Mouse (Mus musculus): Measurements from ENCODE around the gene Zfp182. TPM values are rescaled to one million over a fixed set of nuclear protein-coding genes. Genes with fewer than 3 reads are reported as not detected.

Gene Zfp182
- polyA plus RNA-seq (2015; fragmentation: Nextera tagmentation; extraction: Ambion mirVana): 3.3 and 4.4 TPM in 2 replicates

DNA sequence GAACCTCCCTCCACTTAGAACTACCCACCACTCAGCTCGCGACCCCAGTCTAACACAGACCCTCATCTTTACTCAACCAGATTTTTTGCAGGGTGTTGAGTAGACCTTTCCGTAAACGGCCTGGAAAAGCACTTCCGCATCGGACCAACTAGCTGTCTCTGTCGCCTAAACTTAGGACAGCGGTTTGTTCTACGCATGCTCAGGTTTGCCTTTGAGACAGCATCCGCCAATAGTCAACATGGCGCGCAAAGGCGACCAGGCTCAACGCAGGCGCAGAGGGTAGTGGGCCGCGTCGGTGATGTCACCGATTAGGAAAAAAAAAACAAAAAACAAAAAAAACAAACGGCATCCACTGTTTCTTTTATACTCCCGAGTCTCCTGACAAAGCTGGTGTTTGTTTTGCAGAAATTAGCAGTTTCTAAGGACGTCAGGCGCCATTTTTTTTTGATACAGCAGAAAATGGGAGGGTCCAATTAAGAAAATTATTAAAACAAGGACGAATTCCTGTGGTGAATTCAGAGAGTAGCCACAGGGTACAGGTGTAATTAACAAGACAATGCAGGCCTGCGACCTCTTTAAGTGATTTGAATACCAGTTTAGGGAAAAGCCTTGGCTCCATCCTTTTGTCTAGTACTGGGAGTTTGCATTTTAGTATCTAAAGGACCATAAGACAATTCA is at the start of gene Zfp182:
Zfp182 (minus strand) TSS at position 451 of the 678 bp plus-strand sequence.
- Histone ChIP-seq H3K9ac (ENCODE audit: low read length) (peak within 1 kb of the TSS; percentile 75), H3K4me3 (ENCODE audit: low read length) (peak within 1 kb of the TSS; percentile 64), H3K27ac (ENCODE audit: low read length) (no peak within 1 kb of the TSS), H3K9me3 (replicated peaks; ENCODE audit: control insufficient read depth, low read length) (no peaks in the 10 kb centered on the region), H3K36me3 (ENCODE audit: control insufficient read depth, insufficient read depth) (no peaks in the 10 kb centered on the region), H3K4me1 (ENCODE audit: control insufficient read depth, insufficient read depth, low read length) (no peaks in the 10 kb centered on the region), H3K4me2 (ENCODE audit: low read depth, low read length) (peak within 1 kb of the TSS; percentile 61), H3K27me3 (ENCODE audit: control insufficient read depth, insufficient read depth, low read length) (no peaks in the 10 kb centered on the region)
- 12% methylated on average over 25 of the region's 25 CpGs for WGBS
- ATAC-seq (replicated peaks; ENCODE audit: extremely low read depth, insufficient read depth, low FRiP score): peak; percentile 91

DNA sequence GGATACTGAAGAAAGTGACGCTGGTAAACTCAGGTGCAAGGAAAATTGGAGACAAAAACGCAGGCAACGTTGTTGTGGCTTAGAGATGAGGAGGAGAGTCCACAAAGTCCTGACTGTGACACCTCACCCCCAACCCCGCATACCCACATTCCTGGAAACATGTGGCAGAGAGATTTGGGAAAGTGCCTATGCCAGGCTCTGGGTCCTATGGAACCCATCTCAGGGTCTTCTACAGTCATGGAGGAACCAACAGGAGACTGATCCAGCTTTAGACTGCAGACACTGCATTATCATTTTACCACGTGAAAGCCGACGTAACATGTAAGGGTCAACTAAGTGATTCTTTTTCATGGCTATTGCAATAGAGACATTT is 27.7 kb upstream of the Zfp182 start:
- Histone ChIP-seq H3K27ac (ENCODE audit: low read length) (no peak overlapping the region; the same call in 1 of the 2 replicates), H3K27me3 (ENCODE audit: control insufficient read depth, insufficient read depth, low read length) (no peaks in the 10 kb centered on the region), H3K4me1 (ENCODE audit: control insufficient read depth, insufficient read depth, low read length) (no peaks in the 10 kb centered on the region), H3K36me3 (ENCODE audit: control insufficient read depth, insufficient read depth) (no peaks in the 10 kb centered on the region), H3K9me3 (replicated peaks; ENCODE audit: control insufficient read depth, low read length) (peaks cover 2% of the 10 kb centered on the region; the same call in 1 of the 2 replicates), H3K9ac (ENCODE audit: low read length) (no peak overlapping the region; the same call in 1 of the 2 replicates), H3K4me3 (ENCODE audit: low read length) (peak overlapping the region; percentile 56), H3K4me2 (ENCODE audit: low read depth, low read length) (peak overlapping the region; percentile 70)
- no peak for ATAC-seq (replicated peaks; ENCODE audit: extremely low read depth, insufficient read depth, low FRiP score)
- 42% methylated on average over 7 of the region's 7 CpGs for WGBS

DNA sequence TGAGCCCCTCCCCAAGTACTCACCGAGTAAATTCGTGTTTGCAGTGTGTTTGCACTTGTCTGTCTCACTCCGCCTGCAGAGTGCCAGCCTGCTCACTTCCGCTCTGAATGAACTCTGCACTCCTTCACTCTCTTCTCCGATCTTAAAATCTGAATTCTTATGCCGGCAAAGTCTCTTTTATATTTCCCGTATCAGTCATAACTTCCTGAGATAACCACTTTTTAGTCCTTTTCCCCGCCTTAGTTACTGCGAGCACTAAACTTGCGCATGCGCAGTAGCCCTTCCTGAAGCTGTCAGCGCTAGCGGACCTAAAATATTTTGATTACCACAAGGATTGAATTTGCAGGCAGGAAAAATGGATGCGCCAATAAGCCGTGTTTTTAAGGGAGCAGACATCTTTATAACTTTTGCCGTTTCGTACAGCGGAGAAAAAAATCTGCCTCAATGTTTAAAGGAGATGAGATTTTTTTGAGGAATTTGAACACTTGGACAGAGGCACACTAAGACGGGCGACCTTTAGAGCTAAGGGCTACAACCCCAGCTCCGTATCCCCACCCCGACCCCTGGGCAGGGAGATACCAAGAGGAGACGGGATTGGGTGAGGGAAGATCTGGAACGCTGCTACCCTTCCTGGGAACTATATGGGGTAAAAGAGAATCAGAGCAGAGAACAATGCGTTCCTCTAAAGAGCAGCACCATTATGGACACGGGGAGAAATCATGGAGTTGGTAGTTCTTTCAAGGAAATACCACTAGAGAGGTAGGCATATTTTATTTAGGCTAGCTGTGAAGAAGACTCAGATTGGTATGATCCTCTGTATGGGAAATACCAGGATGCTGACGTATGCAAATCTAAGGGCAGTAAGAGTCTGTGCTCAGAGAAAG is 27.1 kb upstream of the Zfp182 start, which contains the start of gene Zfp300:
Zfp300 (minus strand) TSS at position 545 of the 884 bp plus-strand sequence.
- Histone ChIP-seq H3K9me3 (replicated peaks; ENCODE audit: control insufficient read depth, low read length) (peaks cover 2% of the 10 kb centered on the region; the same call in 1 of the 2 replicates), H3K9ac (ENCODE audit: low read length) (peak within 1 kb of the TSS; percentile 73), H3K27me3 (ENCODE audit: control insufficient read depth, insufficient read depth, low read length) (no peaks in the 10 kb centered on the region), H3K4me2 (ENCODE audit: low read depth, low read length) (peak within 1 kb of the TSS; percentile 70), H3K36me3 (ENCODE audit: control insufficient read depth, insufficient read depth) (no peaks in the 10 kb centered on the region), H3K4me3 (ENCODE audit: low read length) (peak within 1 kb of the TSS; percentile 56), H3K4me1 (ENCODE audit: control insufficient read depth, insufficient read depth, low read length) (no peaks in the 10 kb centered on the region), H3K27ac (ENCODE audit: low read length) (peak within 1 kb of the TSS; percentile 66)
- peak; percentile 70; the same call in 1 of the 2 replicates for ATAC-seq (replicated peaks; ENCODE audit: extremely low read depth, insufficient read depth, low FRiP score)
- 15% methylated on average over 27 of the region's 27 CpGs for WGBS

DNA sequence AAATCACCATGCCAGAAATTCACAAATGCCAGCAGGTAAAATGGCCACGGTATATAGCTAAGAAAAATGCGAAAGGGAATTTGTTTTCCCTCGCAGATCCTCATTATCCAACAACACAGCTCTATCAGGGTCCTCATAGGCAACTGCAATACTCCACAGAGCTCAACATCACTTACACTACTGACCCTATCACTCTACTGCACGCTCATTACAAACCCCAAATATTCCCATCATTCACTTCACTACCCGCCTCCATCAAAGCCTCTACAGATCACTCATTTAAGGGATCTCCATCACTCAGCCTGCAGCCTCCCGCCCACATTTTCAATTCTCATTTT is 26.5 kb upstream of the Zfp182 start:
- WGBS: 35% methylated on average over 6 of the region's 6 CpGs
- H3K27me3 ChIP-seq (ENCODE audit: control insufficient read depth, insufficient read depth, low read length): no peaks in the 10 kb centered on the region
- peak overlapping the region; percentile 52; the same call in 1 of the 2 replicates for H3K9ac ChIP-seq (ENCODE audit: low read length)
- peak overlapping the region; percentile 70 for H3K4me2 ChIP-seq (ENCODE audit: low read depth, low read length)
- H3K4me1 ChIP-seq (ENCODE audit: control insufficient read depth, insufficient read depth, low read length): no peaks in the 10 kb centered on the region
- H3K27ac ChIP-seq (ENCODE audit: low read length): no peak overlapping the region
- H3K36me3 ChIP-seq (ENCODE audit: control insufficient read depth, insufficient read depth): no peaks in the 10 kb centered on the region
- H3K9me3 ChIP-seq (replicated peaks; ENCODE audit: control insufficient read depth, low read length): peaks cover 2% of the 10 kb centered on the region; the same call in 1 of the 2 replicates
- peak overlapping the region; percentile 56 for H3K4me3 ChIP-seq (ENCODE audit: low read length)
- 0 out of 2 replicates have a peak, but pooled peaks have one; percentile 6 for ATAC-seq (replicated peaks; ENCODE audit: extremely low read depth, insufficient read depth, low FRiP score)

DNA sequence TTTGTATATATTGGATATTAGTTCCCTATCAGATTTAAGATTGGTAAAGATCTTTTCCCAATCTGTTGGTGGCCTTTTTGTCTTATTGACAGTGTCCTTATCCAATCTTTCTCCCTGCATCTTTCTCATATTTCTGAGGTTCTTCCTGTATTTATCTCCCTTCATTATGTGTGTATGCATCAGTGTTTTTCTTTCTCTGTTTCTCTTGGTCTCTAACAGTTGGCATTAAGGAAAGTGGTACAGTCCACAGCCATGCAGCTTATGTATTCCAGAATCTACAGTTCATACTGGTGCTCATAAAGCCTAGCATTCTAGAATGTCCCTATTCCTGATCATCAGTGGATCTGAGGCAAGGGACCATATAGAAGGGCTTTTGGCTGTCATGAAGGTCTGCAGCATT is 6.0 kb upstream of the Zfp182 start, which contains the start of gene Spaca5:
Spaca5 (plus strand) TSS at position 301 of the 400 bp plus-strand sequence.
- Histone ChIP-seq H3K36me3 (ENCODE audit: control insufficient read depth, insufficient read depth) (no peaks in the 10 kb centered on the region), H3K27me3 (ENCODE audit: control insufficient read depth, insufficient read depth, low read length) (no peaks in the 10 kb centered on the region), H3K4me1 (ENCODE audit: control insufficient read depth, insufficient read depth, low read length) (no peaks in the 10 kb centered on the region), H3K4me2 (ENCODE audit: low read depth, low read length) (no peak within 1 kb of the TSS), H3K9ac (ENCODE audit: low read length) (no peak within 1 kb of the TSS), H3K27ac (ENCODE audit: low read length) (no peak within 1 kb of the TSS), H3K9me3 (replicated peaks; ENCODE audit: control insufficient read depth, low read length) (no peaks in the 10 kb centered on the region), H3K4me3 (ENCODE audit: low read length) (no peak within 1 kb of the TSS)
- no peak for ATAC-seq (replicated peaks; ENCODE audit: extremely low read depth, insufficient read depth, low FRiP score)

DNA sequence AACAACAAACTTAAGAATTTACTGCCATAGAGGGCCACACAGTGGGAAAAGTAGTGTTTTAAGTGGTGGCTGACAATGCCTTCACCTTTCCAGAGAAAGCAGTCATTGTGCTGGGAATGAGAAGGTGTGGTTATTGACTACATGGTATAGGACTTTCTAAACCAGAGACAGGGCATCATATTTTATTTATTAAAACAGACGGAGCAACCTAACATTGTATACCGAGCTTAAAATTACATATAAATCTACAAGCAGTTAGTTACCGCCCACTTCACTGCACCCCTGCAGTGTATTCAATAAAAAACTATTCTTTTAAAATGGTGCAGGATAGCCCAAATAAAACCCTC is 401 bp upstream of the Zfp182 start:
- WGBS: 74% methylated on average over 3 of the region's 3 CpGs
- peak overlapping the region; percentile 61 for H3K4me2 ChIP-seq (ENCODE audit: low read depth, low read length)
- ATAC-seq (replicated peaks; ENCODE audit: extremely low read depth, insufficient read depth, low FRiP score): no peak
- peak overlapping the region; percentile 64; the same call in 1 of the 2 replicates for H3K4me3 ChIP-seq (ENCODE audit: low read length)
- H3K4me1 ChIP-seq (ENCODE audit: control insufficient read depth, insufficient read depth, low read length): no peaks in the 10 kb centered on the region
- no peak overlapping the region for H3K9ac ChIP-seq (ENCODE audit: low read length)
- no peaks in the 10 kb centered on the region for H3K27me3 ChIP-seq (ENCODE audit: control insufficient read depth, insufficient read depth, low read length)
- no peaks in the 10 kb centered on the region for H3K36me3 ChIP-seq (ENCODE audit: control insufficient read depth, insufficient read depth)
- no peak overlapping the region for H3K27ac ChIP-seq (ENCODE audit: low read length)
- no peaks in the 10 kb centered on the region for H3K9me3 ChIP-seq (replicated peaks; ENCODE audit: control insufficient read depth, low read length)

DNA sequence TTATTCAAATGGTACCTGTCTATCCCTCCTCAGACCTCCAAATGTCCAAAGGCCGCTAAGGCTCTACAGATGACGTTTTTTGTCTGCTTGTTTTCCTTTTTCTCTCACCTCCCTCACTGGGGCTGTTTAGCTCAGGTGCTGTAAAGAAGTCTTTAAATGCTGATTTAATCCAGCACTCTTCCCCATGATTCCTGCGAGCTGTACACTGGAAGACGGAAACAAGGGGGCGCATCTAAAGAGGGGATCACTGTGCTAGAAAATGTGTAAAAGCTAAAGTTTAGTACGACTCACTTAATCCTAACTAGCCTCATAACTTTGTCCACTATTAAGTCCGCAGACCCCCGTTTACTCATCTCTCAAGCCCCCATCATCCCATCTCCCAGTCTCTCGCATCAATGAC is 656 bp downstream of the Zfp182 start:
- WGBS: 28% methylated on average over 9 of the region's 9 CpGs
- Histone ChIP-seq H3K4me3 (ENCODE audit: low read length) (peak overlapping the region; percentile 64), H3K9ac (ENCODE audit: low read length) (peak overlapping the region; percentile 75), H3K9me3 (replicated peaks; ENCODE audit: control insufficient read depth, low read length) (no peaks in the 10 kb centered on the region), H3K27me3 (ENCODE audit: control insufficient read depth, insufficient read depth, low read length) (no peaks in the 10 kb centered on the region), H3K27ac (ENCODE audit: low read length) (no peak overlapping the region), H3K4me2 (ENCODE audit: low read depth, low read length) (peak overlapping the region; percentile 58), H3K36me3 (ENCODE audit: control insufficient read depth, insufficient read depth) (no peaks in the 10 kb centered on the region), H3K4me1 (ENCODE audit: control insufficient read depth, insufficient read depth, low read length) (no peaks in the 10 kb centered on the region)
- ATAC-seq (replicated peaks; ENCODE audit: extremely low read depth, insufficient read depth, low FRiP score): peak; percentile 32; the same call in 1 of the 2 replicates

DNA sequence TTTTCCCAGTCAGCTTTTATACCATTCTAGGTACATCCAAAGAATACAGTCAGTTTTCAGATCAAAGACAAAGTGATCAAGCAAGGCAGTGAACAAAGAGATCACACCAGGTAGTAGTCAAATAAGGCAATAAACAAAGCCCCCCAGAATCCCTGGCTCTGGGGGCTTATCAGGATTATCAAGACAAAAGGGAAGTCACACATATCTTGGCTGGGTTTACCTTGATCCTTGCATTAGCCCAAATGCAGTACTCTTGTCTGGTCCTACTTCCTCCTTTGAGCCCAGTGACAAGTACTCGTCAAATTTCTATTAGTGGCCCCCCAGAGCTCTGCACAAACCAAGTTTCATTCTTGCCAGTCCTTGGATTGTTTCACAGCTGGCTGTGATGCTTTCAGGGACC is 81.2 kb downstream of the Zfp182 start:
- no peak for ATAC-seq (replicated peaks; ENCODE audit: extremely low read depth, insufficient read depth, low FRiP score)
- 50% methylated on average over 1 of the region's 1 CpGs for WGBS
- Histone ChIP-seq H3K36me3 (ENCODE audit: control insufficient read depth, insufficient read depth) (no peaks in the 10 kb centered on the region), H3K27me3 (ENCODE audit: control insufficient read depth, insufficient read depth, low read length) (no peaks in the 10 kb centered on the region), H3K4me3 (ENCODE audit: low read length) (no peak overlapping the region), H3K27ac (ENCODE audit: low read length) (no peak overlapping the region), H3K4me1 (ENCODE audit: control insufficient read depth, insufficient read depth, low read length) (no peaks in the 10 kb centered on the region), H3K9me3 (replicated peaks; ENCODE audit: control insufficient read depth, low read length) (no peaks in the 10 kb centered on the region), H3K9ac (ENCODE audit: low read length) (no peak overlapping the region), H3K4me2 (ENCODE audit: low read depth, low read length) (no peak overlapping the region)

Data from heart, embryonic 16.5 days (tissue).